Comparison of ENCODE assay signal across 21 mouse cellular contexts in genomic region chr2:58627981-58628380, GRCm38 (mm10).
"Had no signal": no experiment of that assay in that cellular context is flagged by ENCODE, and none has a peak within 500 bp of the region (broad histone marks: within the 10 kb centered on the region; RNA-seq: fewer than 3 reads in every experiment).

No protein-coding gene starts in this region.

- DNase-seq: liver, postnatal 0 days; lung, adult 2 months; lung, postnatal 14 days; lung, postnatal 36 days; midbrain, embryonic 14.5 days; retina, postnatal 1 day; right cerebral cortex, adult 18-20 months; right cerebral cortex, postnatal 25 days; right cerebral cortex, postnatal 4 days; spleen, adult 18-20 months; thymus, adult 18-20 months; thymus, postnatal 14 days; thymus, postnatal 36 days had no signal

- H3K4me3 ChIP-seq: lung, embryonic 15.5 days; megakaryocyte, embryonic 14.5 days; neural tube, embryonic 13.5 days; neural tube, embryonic 15.5 days had no signal

- H3K36me3 ChIP-seq: lung, embryonic 15.5 days; neural tube, embryonic 13.5 days; neural tube, embryonic 15.5 days had no signal

- H3K27ac ChIP-seq: lung, embryonic 15.5 days; macrophage; neural tube, embryonic 13.5 days; neural tube, embryonic 15.5 days had no signal

- H3K27me3 ChIP-seq: lung, embryonic 15.5 days; megakaryocyte, embryonic 14.5 days had no signal

- H3K4me2 ChIP-seq: lung, embryonic 15.5 days; midbrain, embryonic 11.5 days; neural tube, embryonic 13.5 days; neural tube, embryonic 15.5 days had no signal

- H3K9me3 ChIP-seq: lung, embryonic 15.5 days; neural tube, embryonic 13.5 days; neural tube, embryonic 15.5 days had no signal

- H3K4me1 ChIP-seq: lung, embryonic 15.5 days; megakaryocyte, embryonic 14.5 days; neural tube, embryonic 15.5 days had no signal

- ATAC-seq: liver, postnatal 0 days; lung, postnatal 0 days; midbrain, embryonic 16.5 days had no signal

- H3K9ac ChIP-seq: liver, postnatal 0 days; lung, embryonic 15.5 days; neural tube, embryonic 13.5 days; neural tube, embryonic 15.5 days had no signal
